Mouse (Mus musculus) spleen, postnatal 10 days (tissue): Measurements from ENCODE around the gene Gm20388.

ENCODE experiments used
- DNase-seq, 2 experiments: peaks; one replicate each; pipeline ENCODE4 v3.0.0; 2021 to 2022; ENCODE audit warnings: low spot score in 2 of 2

Gm20388 gene

GRCm38 (mm10) chr8:121818226-121818625 lies 1907.6 kb downstream of the Gm20388 start:
- DNase-seq: no peak

GRCm38 (mm10) chr8:121820840-121821239 lies 1910.2 kb downstream of the Gm20388 start:
- no peak for DNase-seq

DNA sequence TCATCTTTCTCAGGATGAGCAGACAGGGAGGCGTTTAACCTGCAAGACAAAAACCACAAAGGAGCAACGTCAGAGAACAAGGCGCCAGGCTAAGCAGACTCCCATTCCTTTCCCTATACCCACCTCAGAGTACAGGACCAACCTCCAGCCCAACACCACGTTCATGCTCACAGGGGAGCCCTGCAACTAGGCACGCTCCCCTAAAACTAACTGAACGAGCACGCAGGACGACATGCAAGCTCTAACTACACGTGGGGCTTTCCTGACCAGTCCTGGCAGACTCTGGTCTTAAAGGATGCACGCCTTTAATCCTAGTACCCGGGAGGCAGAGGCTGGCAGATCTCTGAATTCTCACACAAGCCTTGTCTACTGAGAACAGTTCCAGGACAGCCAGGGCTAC lies 1910.7 kb downstream of the Gm20388 start:
- DNase-seq: no peak

- DNase-seq: no peak
Observed at GRCm38 (mm10) chr8:121821770-121822169, 1911.1 kb downstream of the Gm20388 start.

DNA sequence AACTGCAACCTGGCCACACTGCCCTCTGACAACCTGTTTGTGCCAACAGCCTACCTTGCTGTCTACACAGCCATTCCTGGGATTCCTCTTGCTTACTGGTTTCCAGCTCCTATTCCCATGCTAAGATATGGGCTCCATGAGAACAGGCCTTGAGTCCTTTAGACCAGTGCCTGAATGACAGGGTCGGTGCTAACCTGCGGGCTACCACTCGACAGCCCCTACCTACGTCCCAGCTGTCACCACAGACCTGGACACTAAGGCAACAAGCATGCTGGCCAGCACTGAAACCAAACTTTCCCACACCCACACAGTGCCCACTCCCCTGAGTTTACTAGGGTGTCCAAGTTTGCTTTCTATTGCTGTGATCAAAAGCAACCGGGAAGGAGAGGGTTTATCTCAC lies 1917.1 kb downstream of the Gm20388 start:
- no peak for DNase-seq

GRCm38 (mm10) chr8:121828376-121829023 lies 1917.9 kb downstream of the Gm20388 start:
- DNase-seq: peak in 1 of 2 experiments; percentile 6

DNA sequence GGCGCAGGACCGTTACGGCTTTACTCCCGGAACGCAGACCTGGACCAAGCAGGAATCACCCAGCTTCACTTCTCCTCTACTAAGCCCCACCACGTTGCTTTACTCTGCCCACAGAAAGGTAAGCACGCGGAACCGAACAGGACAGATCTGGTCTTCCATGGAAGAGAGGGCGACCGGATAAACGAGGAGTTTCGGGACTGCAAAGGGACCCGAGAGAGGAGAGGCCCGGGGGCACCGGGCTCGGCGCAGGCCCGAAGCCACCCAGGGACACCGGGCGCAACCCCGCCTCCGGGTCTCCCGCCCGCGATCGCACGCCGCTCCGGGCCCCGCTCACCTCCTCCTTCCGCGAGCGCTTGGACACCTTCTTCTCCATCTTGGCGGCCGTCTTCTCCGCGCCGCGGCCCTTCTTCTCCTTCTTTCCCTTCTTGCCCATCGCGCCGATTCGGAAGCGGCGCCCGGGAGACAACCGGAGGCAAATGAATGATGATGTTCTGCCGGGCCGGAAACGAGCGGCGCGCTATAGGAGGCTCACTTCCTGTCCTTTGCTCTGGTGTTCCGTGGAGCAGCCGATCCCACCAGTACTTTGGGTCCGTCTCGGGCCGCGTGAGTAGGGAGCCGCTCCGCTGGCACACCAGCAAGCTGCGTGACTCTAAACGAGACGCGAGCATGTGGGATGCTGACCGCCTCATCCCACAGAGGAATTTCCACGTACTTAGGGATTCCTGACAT lies 1918.6 kb downstream of the Gm20388 start, which contains the start of gene Klhdc4:
Gene Klhdc4, minus strand, starts transcription at position 522 of the 729 bp plus-strand sequence.
- DNase-seq: peak; percentile 79 to 85

GRCm38 (mm10) chr8:121829777-121830362 lies 1919.2 kb downstream of the Gm20388 start:
- DNase-seq: no peak

DNA sequence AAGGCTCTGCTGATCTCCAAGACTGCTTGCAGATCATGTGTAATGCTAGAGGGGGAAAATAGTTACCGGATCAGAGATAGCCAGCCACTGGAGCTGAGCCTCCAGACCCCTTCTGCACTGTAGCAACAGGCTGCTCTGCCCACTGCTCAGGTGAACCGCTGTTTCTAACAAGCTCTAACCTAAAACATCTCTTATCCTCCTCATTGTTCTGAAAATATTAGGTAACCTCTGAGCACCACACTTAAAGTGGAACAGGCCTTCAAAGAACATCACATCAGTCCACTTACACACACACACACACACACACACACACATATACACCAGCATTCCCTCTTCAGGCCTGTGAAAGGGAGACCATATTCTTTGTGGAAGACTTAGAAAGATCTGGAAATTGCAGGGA lies 1921.4 kb downstream of the Gm20388 start:
- no peak for DNase-seq

- DNase-seq: peak; percentile 35 to 83
Observed at GRCm38 (mm10) chr8:121832503-121832902, 1921.9 kb downstream of the Gm20388 start.

- peak; percentile 44 to 77 for DNase-seq
Observed at GRCm38 (mm10) chr8:121841242-121841641, 1930.6 kb downstream of the Gm20388 start.

GRCm38 (mm10) chr8:121842064-121842955 lies 1931.7 kb downstream of the Gm20388 start:
- DNase-seq: peak in 1 of 2 experiments; percentile 8

GRCm38 (mm10) chr8:121843184-121843733 lies 1932.6 kb downstream of the Gm20388 start:
- DNase-seq: no peak

- peak in 1 of 2 experiments; percentile 3 for DNase-seq
Observed at GRCm38 (mm10) chr8:121844765-121845164, 1934.1 kb downstream of the Gm20388 start.

GRCm38 (mm10) chr8:121846815-121847214 lies 1936.2 kb downstream of the Gm20388 start:
- DNase-seq: peak in 1 of 2 experiments; percentile 5

GRCm38 (mm10) chr8:121847261-121847822 lies 1936.7 kb downstream of the Gm20388 start:
- DNase-seq: peak in 1 of 2 experiments; percentile 8

DNA sequence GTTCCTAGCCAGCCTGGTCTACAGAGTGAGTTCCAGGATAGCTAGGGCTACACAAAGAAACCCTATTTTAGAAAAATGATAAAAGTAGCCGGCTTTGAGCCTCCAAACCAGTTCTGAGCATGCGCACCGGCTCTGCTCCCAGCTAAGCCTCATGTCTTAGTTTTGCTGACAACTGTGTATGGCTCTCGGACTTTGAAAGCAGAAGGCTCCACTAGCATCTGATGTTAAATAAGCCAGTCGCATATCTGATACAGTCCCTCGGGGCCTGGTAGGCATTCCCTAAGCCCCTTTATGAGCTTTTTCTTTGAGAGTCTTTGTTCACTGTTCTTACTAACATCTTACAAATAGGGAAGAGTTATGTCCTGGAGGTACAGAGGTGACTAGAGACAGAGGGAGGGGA lies 1937.3 kb downstream of the Gm20388 start:
- peak in 1 of 2 experiments; percentile 9 for DNase-seq

DNA sequence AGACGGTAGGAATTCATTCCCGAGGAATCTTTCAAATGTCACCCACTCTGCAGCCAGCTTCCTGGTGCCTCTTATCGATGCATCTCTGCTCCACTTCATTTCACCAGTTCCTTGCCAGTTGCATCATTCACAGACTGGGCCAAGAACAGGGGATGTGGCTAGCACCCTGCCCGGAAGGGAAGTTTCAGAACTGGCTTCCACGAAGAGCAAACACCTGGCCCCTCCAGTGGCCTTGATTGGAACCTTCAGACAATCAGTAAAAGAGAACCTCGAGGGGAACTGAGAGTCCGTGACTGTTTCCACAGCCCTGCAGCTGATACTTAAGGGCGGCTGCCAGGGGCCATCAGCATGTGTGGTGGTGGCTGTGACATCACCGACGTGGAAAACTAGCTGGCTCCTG lies 1937.9 kb downstream of the Gm20388 start:
- peak in 1 of 2 experiments; percentile 39 for DNase-seq

GRCm38 (mm10) chr8:121849303-121849702 lies 1938.7 kb downstream of the Gm20388 start:
- peak in 1 of 2 experiments; percentile 10 for DNase-seq

- peak; percentile 68 to 86 for DNase-seq
Observed at GRCm38 (mm10) chr8:121850018-121850417, 1939.4 kb downstream of the Gm20388 start.

- DNase-seq: peak in 1 of 2 experiments; percentile 29
Observed at GRCm38 (mm10) chr8:121850436-121850820, 1939.8 kb downstream of the Gm20388 start.
